In genomic region chr11:20740481-20741200, GRCm38 (mm10) we compare ENCODE assay signal across 7 mouse cellular contexts. TPM values are rescaled to one million over a fixed set of nuclear protein-coding genes. Genes with fewer than 3 reads are reported as not detected.
A peak's percentile ranks its signal among the peaks of the same experiment; 100 is the strongest.
DNase-seq lines count a peak whose midpoint lies in the region; ATAC-seq and TF ChIP-seq lines count a peak whose summit lies in the region.

No protein-coding gene starts in this region.

- peak overlapping the region; percentile 98 for H3K4me3 ChIP-seq in forebrain, embryonic 12.5 days (replicated peaks)
- H3K4me3 ChIP-seq in hindbrain, embryonic 10.5 days: peak overlapping the region; percentile 95
- peak overlapping the region; percentile 93 for H3K4me3 ChIP-seq in left cerebral cortex, adult 2 months
- H3K4me3 ChIP-seq in macrophage (ENCODE audit: inconsistent target): peak overlapping the region; percentile 94

- peaks cover 51% of the 10 kb centered on the region for H3K79me2 ChIP-seq in macrophage (ENCODE audit: inconsistent target)

- DNase-seq in ES-CJ7 (ENCODE audit: low read depth, low spot score): peak; percentile 27
- peak; percentile 67 for DNase-seq in adrenal gland, postnatal 14 days
- peak; percentile 61 for DNase-seq in hindbrain, embryonic 10.5 days (ENCODE audit: low spot score)
- DNase-seq in left cerebral cortex, adult 2 months (ENCODE audit: extremely low spot score in 1 of 2, low spot score in 2 of 2): peak; percentile 49 to 51
- DNase-seq in right cerebral cortex, postnatal 10 days (ENCODE audit: low spot score in 2 of 2): peak; percentile 42 to 58

- H3K4me1 ChIP-seq in forebrain, embryonic 12.5 days: peaks cover 6% of the 10 kb centered on the region
- peaks cover 13% of the 10 kb centered on the region for H3K4me1 ChIP-seq in hindbrain, embryonic 10.5 days (replicated peaks)

- H3K27me3 ChIP-seq in forebrain, embryonic 12.5 days: no peaks in the 10 kb centered on the region
- no peaks in the 10 kb centered on the region for H3K27me3 ChIP-seq in hindbrain, embryonic 10.5 days (ENCODE audit: insufficient read depth, poor library complexity, severe bottlenecking)

- TF ChIP-seq CTCF in left cerebral cortex, adult 2 months (IDR thresholded peaks at IDR 0.05): no peak

- ATAC-seq in forebrain, embryonic 12.5 days (ENCODE audit: low FRiP score): peak; percentile 57

- peak overlapping the region; percentile 75 for H3K4me2 ChIP-seq in forebrain, embryonic 12.5 days

- H3K9me3 ChIP-seq in forebrain, embryonic 12.5 days: no peaks in the 10 kb centered on the region
- H3K9me3 ChIP-seq in hindbrain, embryonic 10.5 days: no peaks in the 10 kb centered on the region

- intact Hi-C loops in left cerebral cortex, adult 2 months (cut with DNase I): loop anchor here (1.0 to 5.0 kb wide), 6 partner anchors 108 to 540 kb away; partner anchors contain the start of genes Peli1, Rab1a and Sertad2

- WGBS in forebrain, embryonic 12.5 days: under 1% methylated on average over 45 of the region's 56 CpGs
- WGBS in hindbrain, embryonic 10.5 days: under 1% methylated on average over 56 of the region's 56 CpGs
- WGBS in macrophage (ENCODE audit: missing documents): under 1% methylated on average over 44 of the region's 56 CpGs

- peak overlapping the region; percentile 97 for H3K27ac ChIP-seq in forebrain, embryonic 12.5 days
- peak overlapping the region; percentile 94 for H3K27ac ChIP-seq in hindbrain, embryonic 10.5 days
- peak overlapping the region; percentile 98 for H3K27ac ChIP-seq in left cerebral cortex, adult 2 months
- peak overlapping the region; percentile 96 for H3K27ac ChIP-seq in macrophage

- H3K36me3 ChIP-seq in forebrain, embryonic 12.5 days (replicated peaks): no peaks in the 10 kb centered on the region
- no peaks in the 10 kb centered on the region for H3K36me3 ChIP-seq in hindbrain, embryonic 10.5 days
- H3K36me3 ChIP-seq in macrophage (ENCODE audit: inconsistent target): peaks cover 10% of the 10 kb centered on the region; the same call in 1 of the 2 replicates

- H3K9ac ChIP-seq in forebrain, embryonic 12.5 days: peak overlapping the region; percentile 90

RNA-seq across cellular contexts. Expression of gene Aftph, which starts 0.7 kb away (rescaled TPM):
- 43.4 and 44.6 TPM in 2 replicates for total RNA-seq in adrenal gland, postnatal 14 days (2021)
- 34.2 TPM in 2 replicates for polyA plus RNA-seq in forebrain, embryonic 12.5 days (2016; fragmentation: Nextera tagmentation; extraction: Ambion mirVana)
- polyA plus RNA-seq in hindbrain, embryonic 10.5 days (2016; fragmentation: Nextera tagmentation; extraction: Ambion mirVana): 21.5 and 26.1 TPM in 2 replicates
- 10 to 100 TPM; 92.0 to 92.7 TPM for total RNA-seq in left cerebral cortex, adult 2 months (2021)
- 100 to 1,000 TPM; 199 to 476 (median 357) TPM for total RNA-seq in macrophage (2018; cell fraction: chromatin; rRNA removed)
- 100 to 1,000 TPM in 12 of 26 experiments, 10 to 100 TPM in 14; 65.1 to 130 (median 93.2) TPM for total RNA-seq in macrophage (2018; cell fraction: cytosol; rRNA removed)
- 100 to 1,000 TPM; 149 to 347 (median 242) TPM for total RNA-seq in macrophage (2018; cell fraction: nucleus; rRNA removed)
- 44.1 to 131 TPM (median 73.3 TPM) in 3 replicates for polyA plus RNA-seq in macrophage (2018)

Comparison
In these comparisons a context has a peak if more than half of its experiments do, and no peak if none do; other contexts are left out.
1. Peak in every context shown above with its lines: DNase-seq, ATAC-seq, H3K4me3 ChIP-seq and H3K27ac ChIP-seq.